Mouse (Mus musculus) ES-Bruce4 (cell line): ENCODE measurements around the gene Pitpnc1.
A peak's percentile ranks its signal among the peaks of the same experiment; 100 is the strongest.

ENCODE experiments used
- CTCF ChIP-seq: IDR thresholded peaks from one replicate; pipeline ENCODE4 v1.8.1; 2011; ENCODE audit warnings: low read depth, low read length
- POLR2A ChIP-seq: IDR thresholded peaks from one replicate; pipeline ENCODE4 v1.8.1; 2011; ENCODE audit warnings: low read length; ENCODE audit not compliant: insufficient read depth

GRCm38 (mm10) chr11:107462478-107462877 is 8.0 kb downstream of the Pitpnc1 start:
- TF ChIP-seq CTCF (peak; percentile 73), POLR2A (no peak)
